In genomic region chr15:3742191-3742590, GRCm38 (mm10) we compare ENCODE assay signal across 18 mouse cellular contexts.
"Had no signal": no experiment of that assay in that cellular context is flagged by ENCODE, and none has a peak within 500 bp of the region (broad histone marks: within the 10 kb centered on the region; RNA-seq: fewer than 3 reads in every experiment).

No protein-coding gene starts in this region.

- H3K9me3 ChIP-seq: limb, embryonic 15.5 days; liver, embryonic 12.5 days; midbrain, embryonic 15.5 days; neural tube, embryonic 13.5 days had no signal

- H3K4me1 ChIP-seq: liver, embryonic 12.5 days; midbrain, embryonic 15.5 days; neural tube, embryonic 13.5 days had no signal

- H3K4me3 ChIP-seq: layer of hippocampus, adult 2 months; limb, embryonic 15.5 days; liver, embryonic 12.5 days; midbrain, embryonic 15.5 days; neural tube, embryonic 13.5 days had no signal

- ATAC-seq: liver, embryonic 12.5 days; midbrain, embryonic 15.5 days had no signal

- DNase-seq: kidney, adult 9 months; kidney, postnatal 10 days; kidney, postnatal 4 days; left cerebral cortex, postnatal 4 days; lung, embryonic 14.5 days; lung, postnatal 10 days; lung, postnatal 4 days; retina, postnatal 1 day; right cerebral cortex, postnatal 4 days; spleen, adult 18-20 months; thymus, adult 18-20 months; thymus, postnatal 25 days had no signal

- H3K36me3 ChIP-seq: limb, embryonic 15.5 days; liver, embryonic 12.5 days; midbrain, embryonic 15.5 days; neural tube, embryonic 13.5 days had no signal

- H3K27ac ChIP-seq: layer of hippocampus, adult 2 months; limb, embryonic 15.5 days; liver, embryonic 12.5 days; midbrain, embryonic 15.5 days; neural tube, embryonic 13.5 days had no signal

- H3K4me2 ChIP-seq: limb, embryonic 15.5 days; liver, embryonic 12.5 days; lung, embryonic 14.5 days; midbrain, embryonic 11.5 days; midbrain, embryonic 15.5 days; neural tube, embryonic 13.5 days had no signal

- H3K9ac ChIP-seq: limb, embryonic 15.5 days; liver, embryonic 12.5 days; lung, embryonic 14.5 days; midbrain, embryonic 15.5 days; neural tube, embryonic 13.5 days had no signal

- H3K27me3 ChIP-seq: limb, embryonic 15.5 days; liver, embryonic 12.5 days; midbrain, embryonic 15.5 days; neural tube, embryonic 13.5 days had no signal
